Mouse (Mus musculus) ES-E14 (cell line): ENCODE data around the gene Rims4.

Experiments used
- CHD2 ChIP-seq: IDR thresholded peaks from 2 replicates; pipeline ENCODE4 v1.6.1; 2014; ENCODE audit warnings: mild to moderate bottlenecking, low read depth, low read length, inconsistent platforms
- HCFC1 ChIP-seq: IDR thresholded peaks from 2 replicates; pipeline ENCODE4 v1.6.1; 2012; ENCODE audit warnings: low read length, inconsistent platforms, borderline replicate concordance; ENCODE audit not compliant: insufficient read depth
- MAFK ChIP-seq: IDR thresholded peaks from 2 replicates; pipeline ENCODE4 v1.6.1; 2014; ENCODE audit warnings: mild to moderate bottlenecking, low read depth, low read length, inconsistent platforms; ENCODE audit not compliant: insufficient read depth
- ZC3H11A ChIP-seq: IDR thresholded peaks from 2 replicates; pipeline ENCODE4 v1.6.1; 2012; ENCODE audit warnings: low read depth, mild to moderate bottlenecking, inconsistent platforms, low read length, borderline replicate concordance

GRCm38 (mm10) chr2:163871906-163872305 lies 46.6 kb downstream of the Rims4 start:
- TF ChIP-seq CHD2: no peak
- TF ChIP-seq HCFC1: no peak
- TF ChIP-seq ZC3H11A: no peak
- no peak for TF ChIP-seq MAFK
